Mouse (Mus musculus) limb, embryonic 13.5 days (tissue): ENCODE measurements around the gene Ubtd1. TPM values are rescaled to one million over a fixed set of nuclear protein-coding genes. Genes with fewer than 3 reads are reported as not detected.

ENCODE experiments used
- ATAC-seq: fragments of 200-750 bp; cut with Nextera tagmentation; 2 replicates; pipeline ENCODE4 v1.8.0; 2017; ENCODE audit warnings: low read depth, moderate number of reproducible peaks, moderate TSS enrichment; ENCODE audit not compliant: low FRiP score
- H3K27ac ChIP-seq: fragments of 300-500 bp; sonication (generic); 2 replicates; pipeline ENCODE4 v1.5.1; 2015; ENCODE audit warnings: inconsistent platforms, mild to moderate bottlenecking, moderate library complexity
- H3K27me3 ChIP-seq: fragments of 300-500 bp; sonication (generic); 2 replicates; pipeline ENCODE4 v1.6.1; 2015; ENCODE audit warnings: mild to moderate bottlenecking, inconsistent platforms
- H3K36me3 ChIP-seq: fragments of 300-500 bp; sonication (generic); 2 replicates; pipeline ENCODE4 v1.6.1; 2015; ENCODE audit warnings: inconsistent platforms, mild to moderate bottlenecking, moderate library complexity
- H3K4me1 ChIP-seq: fragments of 300-500 bp; sonication (generic); 2 replicates; pipeline ENCODE4 v1.6.1; 2015; ENCODE audit warnings: inconsistent platforms
- H3K4me2 ChIP-seq: fragments of 300-500 bp; sonication (generic); replicated peaks from 2 replicates; pipeline ENCODE4 v1.6.1; 2015; ENCODE audit warnings: inconsistent platforms, mild to moderate bottlenecking, moderate library complexity
- H3K4me3 ChIP-seq: fragments of 300-500 bp; sonication (generic); 2 replicates; pipeline ENCODE4 v1.5.1; 2015; ENCODE audit warnings: moderate library complexity, mild to moderate bottlenecking, inconsistent platforms
- H3K9ac ChIP-seq: fragments of 300-500 bp; sonication (generic); 2 replicates; pipeline ENCODE4 v1.6.1; 2015; ENCODE audit warnings: mild to moderate bottlenecking, inconsistent platforms
- H3K9me3 ChIP-seq: fragments of 300-500 bp; sonication (generic); 2 replicates; pipeline ENCODE4 v1.6.1; 2016; ENCODE audit warnings: inconsistent platforms
- WGBS: fragments of 180-500 bp; shearing (Covaris S2); methylation state at CpG from one replicate; pipeline ENCODE4 v1.1.7; 2015; 5-methylcytosine and 5-hydroxymethylcytosine counted together
- polyA plus RNA-seq: library from polyadenylated mRNA; unstranded; fragments of >200 nt; fragmentation: Nextera tagmentation; extraction: Ambion mirVana; gene quantifications from 2 replicates; pipeline ENCODE4 v1.2.1, GENCODE M21; 2015

The Ubtd1 gene
- polyA plus RNA-seq, 1 experiment from 2014 or later = 23.8 TPM

- Histone ChIP-seq H3K4me3 (no peak overlapping the region), H3K9me3 (no peaks in the 10 kb centered on the region), H3K27me3 (no peaks in the 10 kb centered on the region), H3K27ac (no peak overlapping the region), H3K36me3 (no peaks in the 10 kb centered on the region), H3K4me2 (no peak overlapping the region), H3K9ac (no peak overlapping the region), H3K4me1 (no peaks in the 10 kb centered on the region)
- WGBS = 81% methylated on average over 6 of the region's 6 CpGs
- ATAC-seq = no peak
Measured at GRCm38 (mm10) chr19:42054255-42054654, 72.7 kb downstream of the Ubtd1 start.

GRCm38 (mm10) chr19:42055881-42056280 lies 74.3 kb downstream of the Ubtd1 start:
- Histone ChIP-seq H3K4me1 (no peaks in the 10 kb centered on the region), H3K4me2 (no peak overlapping the region), H3K36me3 (no peaks in the 10 kb centered on the region), H3K9ac (no peak overlapping the region), H3K4me3 (no peak overlapping the region), H3K9me3 (no peaks in the 10 kb centered on the region), H3K27me3 (no peaks in the 10 kb centered on the region), H3K27ac (no peak overlapping the region)
- 44% methylated on average over 2 of the region's 2 CpGs for WGBS
- ATAC-seq = no peak

DNA sequence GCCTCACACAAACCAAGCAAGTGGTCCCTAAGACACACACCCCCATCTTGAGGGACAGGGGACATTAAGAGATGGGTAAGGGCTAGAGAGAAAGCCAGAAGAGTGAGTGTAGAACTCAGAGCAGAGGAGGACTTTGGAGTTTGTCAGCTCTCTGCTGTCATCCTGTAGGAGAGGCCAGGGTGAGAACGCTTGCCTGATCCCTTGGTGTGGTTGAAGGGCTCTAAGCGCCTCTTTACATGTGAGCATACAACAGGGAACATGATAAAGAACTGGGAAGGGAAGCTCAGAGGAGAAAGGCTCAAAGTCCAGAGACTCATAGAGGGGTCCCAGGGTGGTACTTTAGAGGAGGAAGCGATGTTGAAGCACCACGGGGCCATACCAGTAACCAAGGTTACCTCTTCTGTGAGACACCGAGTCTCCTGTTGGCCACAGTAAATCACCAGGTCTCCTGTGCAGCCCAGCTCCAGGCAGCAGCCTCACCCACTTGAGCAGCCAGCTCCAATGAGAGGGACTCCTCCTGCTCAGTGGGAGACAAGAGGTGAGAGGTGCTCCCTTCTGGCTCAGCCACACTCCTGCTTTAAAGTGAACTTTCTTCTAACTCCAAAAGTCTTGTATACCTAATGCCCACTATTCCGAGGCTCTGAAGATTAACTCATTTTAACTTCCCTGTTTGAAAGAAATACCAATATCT lies 75.3 kb downstream of the Ubtd1 start:
- no peak for ATAC-seq
- H3K4me2 ChIP-seq = no peak overlapping the region
- no peak overlapping the region for H3K4me3 ChIP-seq
- H3K4me1 ChIP-seq = no peaks in the 10 kb centered on the region
- H3K27ac ChIP-seq = no peak overlapping the region
- H3K36me3 ChIP-seq = no peaks in the 10 kb centered on the region
- no peaks in the 10 kb centered on the region for H3K27me3 ChIP-seq
- 75% methylated on average over 6 of the region's 6 CpGs for WGBS
- H3K9me3 ChIP-seq = no peaks in the 10 kb centered on the region
- no peak overlapping the region for H3K9ac ChIP-seq

GRCm38 (mm10) chr19:42058426-42058825 lies 76.9 kb downstream of the Ubtd1 start:
- no peak overlapping the region for H3K4me2 ChIP-seq
- no peaks in the 10 kb centered on the region for H3K4me1 ChIP-seq
- WGBS = 62% methylated on average over 7 of the region's 7 CpGs
- H3K4me3 ChIP-seq = no peak overlapping the region
- H3K27me3 ChIP-seq = no peaks in the 10 kb centered on the region
- H3K9ac ChIP-seq = no peak overlapping the region
- no peaks in the 10 kb centered on the region for H3K9me3 ChIP-seq
- no peak for ATAC-seq
- no peaks in the 10 kb centered on the region for H3K36me3 ChIP-seq
- H3K27ac ChIP-seq = no peak overlapping the region

- no peaks in the 10 kb centered on the region for H3K36me3 ChIP-seq
- no peak overlapping the region for H3K4me2 ChIP-seq
- no peaks in the 10 kb centered on the region for H3K4me1 ChIP-seq
- 92% methylated on average over 7 of the region's 7 CpGs for WGBS
- no peak overlapping the region for H3K27ac ChIP-seq
- no peak overlapping the region for H3K4me3 ChIP-seq
- no peak overlapping the region for H3K9ac ChIP-seq
- ATAC-seq = no peak
- H3K27me3 ChIP-seq = no peaks in the 10 kb centered on the region
- no peaks in the 10 kb centered on the region for H3K9me3 ChIP-seq
Measured at GRCm38 (mm10) chr19:42061443-42061842, 79.9 kb downstream of the Ubtd1 start.

DNA sequence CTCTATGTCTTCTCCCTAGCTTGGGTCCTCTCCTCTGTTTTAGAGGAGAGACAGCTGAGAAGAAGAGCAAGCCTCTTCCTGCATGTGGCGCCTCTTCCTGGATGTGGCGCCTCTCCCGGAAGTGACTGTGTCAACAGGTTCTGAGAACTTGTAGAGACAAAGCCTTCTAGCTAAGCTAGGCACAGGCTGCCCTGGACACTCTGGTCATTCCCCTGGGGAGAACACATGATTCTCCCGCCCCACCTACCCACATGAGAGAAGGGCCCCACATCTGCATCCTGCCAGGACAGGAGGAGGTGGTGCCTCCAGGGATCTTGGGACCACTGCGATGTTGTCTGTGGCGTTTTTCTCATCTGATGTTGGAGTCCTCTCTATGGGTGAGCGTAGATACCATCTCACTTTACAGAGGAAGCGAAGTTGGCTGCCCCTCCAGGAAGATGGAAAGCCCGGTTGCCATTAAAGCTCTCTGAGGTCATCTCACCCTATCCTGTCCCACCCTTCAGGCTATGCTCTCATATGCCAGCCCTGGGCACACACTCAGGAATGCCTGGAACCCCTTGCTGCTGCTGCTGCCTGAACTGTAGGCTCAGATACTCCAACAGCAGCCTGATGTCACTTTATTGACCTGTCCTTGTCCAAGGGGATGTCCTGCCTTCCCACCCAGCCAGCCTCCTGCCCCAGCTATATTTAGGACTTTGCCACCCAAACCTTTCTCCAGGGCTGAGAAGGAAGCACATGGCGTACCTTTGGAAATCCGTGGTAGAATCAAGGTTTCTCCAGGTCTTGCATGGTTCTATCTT lies 87.1 kb downstream of the Ubtd1 start:
- Histone ChIP-seq H3K27ac (no peak overlapping the region), H3K4me3 (no peak overlapping the region), H3K36me3 (no peaks in the 10 kb centered on the region), H3K9me3 (no peaks in the 10 kb centered on the region; the same call in 1 of the 2 replicates), H3K9ac (no peak overlapping the region), H3K27me3 (no peaks in the 10 kb centered on the region), H3K4me1 (no peaks in the 10 kb centered on the region), H3K4me2 (no peak overlapping the region)
- 82% methylated on average over 11 of the region's 11 CpGs for WGBS
- no peak for ATAC-seq

DNA sequence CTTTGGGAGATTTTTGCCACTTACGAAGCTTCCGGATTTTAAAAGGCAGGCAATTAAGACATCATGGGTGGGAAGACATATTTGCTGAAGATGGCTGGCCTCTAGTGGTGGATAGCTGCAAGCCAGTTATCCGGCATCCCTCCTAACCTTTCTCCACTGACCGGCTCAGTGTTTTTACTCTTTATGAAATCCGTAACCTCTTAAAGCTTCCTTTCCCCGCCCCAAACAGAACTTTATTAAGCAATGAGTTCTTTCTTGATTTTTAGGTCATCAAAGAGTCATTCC lies 87.6 kb downstream of the Ubtd1 start:
- Histone ChIP-seq H3K27me3 (no peaks in the 10 kb centered on the region), H3K4me1 (no peaks in the 10 kb centered on the region), H3K9ac (no peak overlapping the region), H3K36me3 (no peaks in the 10 kb centered on the region), H3K27ac (no peak overlapping the region), H3K4me2 (no peak overlapping the region), H3K4me3 (no peak overlapping the region), H3K9me3 (no peaks in the 10 kb centered on the region; the same call in 1 of the 2 replicates)
- WGBS = 58% methylated on average over 6 of the region's 6 CpGs
- ATAC-seq = no peak

DNA sequence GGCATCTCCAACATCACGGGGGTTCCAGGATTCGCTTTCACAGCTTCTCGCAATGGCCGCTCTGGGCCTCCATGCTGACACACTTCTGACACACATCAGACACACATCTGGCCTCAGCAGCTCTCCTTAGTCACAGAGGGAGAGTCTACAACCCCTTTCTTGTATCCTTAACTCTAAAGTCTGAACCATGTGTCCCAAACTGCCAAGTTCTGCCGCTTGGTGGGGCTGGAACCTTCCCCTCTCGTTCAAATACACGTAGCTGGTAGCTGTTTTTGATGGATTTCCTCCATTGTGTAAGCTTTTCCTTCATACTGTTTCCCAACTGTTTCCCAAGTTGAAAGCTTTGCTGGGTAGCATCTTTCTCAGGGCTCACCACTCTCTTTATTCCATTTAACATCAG lies 89.7 kb downstream of the Ubtd1 start:
- no peak overlapping the region for H3K9ac ChIP-seq
- WGBS = 72% methylated on average over 7 of the region's 7 CpGs
- H3K36me3 ChIP-seq = peaks cover 13% of the 10 kb centered on the region
- no peak overlapping the region for H3K4me3 ChIP-seq
- no peaks in the 10 kb centered on the region for H3K4me1 ChIP-seq
- H3K27me3 ChIP-seq = no peaks in the 10 kb centered on the region
- H3K27ac ChIP-seq = no peak overlapping the region
- H3K9me3 ChIP-seq = no peaks in the 10 kb centered on the region; the same call in 1 of the 2 replicates
- no peak for ATAC-seq
- no peak overlapping the region for H3K4me2 ChIP-seq

GRCm38 (mm10) chr19:42071886-42072608 lies 90.5 kb downstream of the Ubtd1 start:
- 85% methylated on average over 15 of the region's 15 CpGs for WGBS
- no peak overlapping the region for H3K4me3 ChIP-seq

DNA sequence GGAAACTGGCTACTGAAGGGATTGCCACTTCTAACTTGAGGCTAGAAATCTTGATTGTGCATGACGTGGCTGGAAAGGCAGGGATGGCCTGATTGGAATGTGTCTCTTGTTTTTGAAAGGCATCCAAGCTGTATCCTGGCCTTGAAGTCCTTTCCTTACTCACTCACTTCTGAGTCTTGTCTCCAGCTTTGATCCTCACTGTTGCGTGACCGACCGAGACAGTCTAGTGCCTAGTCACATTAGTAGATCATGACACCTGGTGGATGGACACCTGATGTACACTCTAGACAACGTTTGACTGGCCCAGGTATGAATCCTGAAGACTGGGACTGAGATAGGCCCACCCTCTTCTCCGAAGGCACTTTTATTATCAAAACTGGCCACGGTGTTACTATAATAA lies 91.2 kb downstream of the Ubtd1 start:
- Histone ChIP-seq H3K4me1 (no peaks in the 10 kb centered on the region), H3K9me3 (no peaks in the 10 kb centered on the region; the same call in 1 of the 2 replicates), H3K4me2 (no peak overlapping the region), H3K4me3 (no peak overlapping the region), H3K27ac (no peak overlapping the region), H3K36me3 (peaks cover 21% of the 10 kb centered on the region), H3K27me3 (no peaks in the 10 kb centered on the region), H3K9ac (no peak overlapping the region)
- WGBS = 77% methylated on average over 7 of the region's 7 CpGs
- ATAC-seq = no peak

More at GRCm38 (mm10) chr19:42071886-42072608, 90.5 kb downstream of the Ubtd1 start:
- Histone ChIP-seq H3K4me1 (no peaks in the 10 kb centered on the region), H3K36me3 (peaks cover 18% of the 10 kb centered on the region), H3K9ac (no peak overlapping the region), H3K27ac (no peak overlapping the region), H3K4me2 (no peak overlapping the region), H3K9me3 (no peaks in the 10 kb centered on the region; the same call in 1 of the 2 replicates), H3K27me3 (no peaks in the 10 kb centered on the region)
- ATAC-seq = no peak

DNA sequence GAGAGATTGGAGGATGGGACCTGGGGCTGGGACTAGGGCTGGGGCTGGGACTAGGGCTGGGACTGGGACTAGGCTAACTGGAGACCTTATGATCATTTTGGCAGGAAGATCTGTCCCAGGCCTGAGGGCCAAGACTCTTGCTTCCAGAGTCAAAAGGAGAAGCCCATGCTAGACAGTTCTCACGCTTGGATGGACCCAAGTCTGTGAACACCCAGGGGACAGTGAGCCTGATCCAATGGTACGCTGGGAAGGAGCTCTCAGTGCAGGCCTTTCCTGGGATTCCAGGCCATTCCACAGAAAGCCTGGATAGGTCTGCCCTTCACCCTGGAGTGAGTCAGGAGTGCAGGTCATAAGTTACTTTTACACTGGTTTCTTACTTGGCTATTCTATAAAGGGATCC lies 93.5 kb downstream of the Ubtd1 start:
- 86% methylated on average over 2 of the region's 2 CpGs for WGBS
- H3K4me2 ChIP-seq = no peak overlapping the region
- H3K27ac ChIP-seq = no peak overlapping the region
- no peak for ATAC-seq
- no peaks in the 10 kb centered on the region for H3K4me1 ChIP-seq
- H3K36me3 ChIP-seq = peaks cover 32% of the 10 kb centered on the region
- H3K4me3 ChIP-seq = no peak overlapping the region
- H3K27me3 ChIP-seq = no peaks in the 10 kb centered on the region
- no peak overlapping the region for H3K9ac ChIP-seq
- no peaks in the 10 kb centered on the region; the same call in 1 of the 2 replicates for H3K9me3 ChIP-seq

GRCm38 (mm10) chr19:42075992-42076391 lies 94.4 kb downstream of the Ubtd1 start:
- H3K27me3 ChIP-seq = no peaks in the 10 kb centered on the region
- H3K9ac ChIP-seq = no peak overlapping the region
- 92% methylated on average over 16 of the region's 16 CpGs for WGBS
- peaks cover 32% of the 10 kb centered on the region for H3K36me3 ChIP-seq
- no peak overlapping the region for H3K4me2 ChIP-seq
- H3K27ac ChIP-seq = no peak overlapping the region
- no peak for ATAC-seq
- no peaks in the 10 kb centered on the region for H3K9me3 ChIP-seq
- no peaks in the 10 kb centered on the region for H3K4me1 ChIP-seq
- H3K4me3 ChIP-seq = no peak overlapping the region
